Mouse (Mus musculus): Measurements from ENCODE around the gene Aldh1a3. TPM values are rescaled to one million over a fixed set of nuclear protein-coding genes. Genes with fewer than 3 reads are reported as not detected.
A peak's percentile ranks its signal among the peaks of the same experiment; 100 is the strongest.

The Aldh1a3 gene
- polyA plus RNA-seq, 1 experiment from 2014 or later = 1.7 TPM

GRCm38 (mm10) chr7:66358461-66358860 lies 68.9 kb downstream of the Aldh1a3 start:
- Histone ChIP-seq H3K4me3 (ENCODE audit: low read depth, low read length) (no peak overlapping the region), H3K9ac (replicated peaks; ENCODE audit: low read depth) (no peak overlapping the region), H3K36me3 (ENCODE audit: insufficient read depth, low read length) (no peaks in the 10 kb centered on the region), H3K27ac (ENCODE audit: low read length) (no peak overlapping the region), H3K9me3 (ENCODE audit: low read length) (no peaks in the 10 kb centered on the region), H3K27me3 (replicated peaks; ENCODE audit: insufficient read depth, low read length) (no peaks in the 10 kb centered on the region), H3K4me2 (replicated peaks; ENCODE audit: low read depth, low read length) (no peak overlapping the region), H3K4me1 (ENCODE audit: insufficient read depth, low read depth, low read length) (no peaks in the 10 kb centered on the region)
- DNase-seq (ENCODE audit: low spot score) = no peak
- no peak for TF ChIP-seq CTCF (IDR thresholded peaks at IDR 0.05)
- TF ChIP-seq EP300 (IDR thresholded peaks at IDR 0.05) = no peak
- no peak for ATAC-seq
- 72% methylated on average over 3 of the region's 3 CpGs for WGBS

- TF ChIP-seq EP300 (IDR thresholded peaks at IDR 0.05) (no peak), CTCF (IDR thresholded peaks at IDR 0.05) (no peak)
- no peak overlapping the region for H3K27ac ChIP-seq (ENCODE audit: low read length)
- H3K9me3 ChIP-seq (ENCODE audit: low read length) = no peaks in the 10 kb centered on the region
- no peak for DNase-seq (ENCODE audit: low spot score)
- no peak overlapping the region for H3K4me3 ChIP-seq (ENCODE audit: low read depth, low read length)
- H3K4me1 ChIP-seq (ENCODE audit: insufficient read depth, low read depth, low read length) = no peaks in the 10 kb centered on the region
- WGBS = 70% methylated on average over 8 of the region's 8 CpGs
- H3K9ac ChIP-seq (replicated peaks; ENCODE audit: low read depth) = no peak overlapping the region
- ATAC-seq = no peak
- no peak overlapping the region for H3K4me2 ChIP-seq (replicated peaks; ENCODE audit: low read depth, low read length)
- no peaks in the 10 kb centered on the region for H3K36me3 ChIP-seq (ENCODE audit: insufficient read depth, low read length)
- no peaks in the 10 kb centered on the region for H3K27me3 ChIP-seq (replicated peaks; ENCODE audit: insufficient read depth, low read length)
Measured at GRCm38 (mm10) chr7:66355791-66356522, 71.4 kb downstream of the Aldh1a3 start.

- Histone ChIP-seq H3K9ac (replicated peaks; ENCODE audit: low read depth) (no peak overlapping the region), H3K36me3 (ENCODE audit: insufficient read depth, low read length) (no peaks in the 10 kb centered on the region), H3K4me2 (replicated peaks; ENCODE audit: low read depth, low read length) (no peak overlapping the region), H3K4me3 (ENCODE audit: low read depth, low read length) (no peak overlapping the region), H3K27me3 (replicated peaks; ENCODE audit: insufficient read depth, low read length) (no peaks in the 10 kb centered on the region), H3K27ac (ENCODE audit: low read length) (no peak overlapping the region), H3K4me1 (ENCODE audit: insufficient read depth, low read depth, low read length) (no peaks in the 10 kb centered on the region), H3K9me3 (ENCODE audit: low read length) (no peaks in the 10 kb centered on the region)
- WGBS = 58% methylated on average over 3 of the region's 3 CpGs
- TF ChIP-seq CTCF (IDR thresholded peaks at IDR 0.05) (no peak), EP300 (IDR thresholded peaks at IDR 0.05) (no peak)
- no peak for ATAC-seq
- DNase-seq (ENCODE audit: low spot score) = no peak
Measured at GRCm38 (mm10) chr7:66354911-66355310, 72.4 kb downstream of the Aldh1a3 start.

- H3K36me3 ChIP-seq (ENCODE audit: insufficient read depth, low read length) = no peaks in the 10 kb centered on the region
- 67% methylated on average over 4 of the region's 4 CpGs for WGBS
- H3K4me3 ChIP-seq (ENCODE audit: low read depth, low read length) = no peak overlapping the region
- H3K4me1 ChIP-seq (ENCODE audit: insufficient read depth, low read depth, low read length) = no peaks in the 10 kb centered on the region
- no peaks in the 10 kb centered on the region for H3K9me3 ChIP-seq (ENCODE audit: low read length)
- no peak overlapping the region for H3K27ac ChIP-seq (ENCODE audit: low read length)
- no peak overlapping the region for H3K4me2 ChIP-seq (replicated peaks; ENCODE audit: low read depth, low read length)
- no peak for TF ChIP-seq EP300 (IDR thresholded peaks at IDR 0.05)
- no peak for DNase-seq (ENCODE audit: low spot score)
- ATAC-seq = no peak
- no peaks in the 10 kb centered on the region for H3K27me3 ChIP-seq (replicated peaks; ENCODE audit: insufficient read depth, low read length)
- H3K9ac ChIP-seq (replicated peaks; ENCODE audit: low read depth) = no peak overlapping the region
Measured at GRCm38 (mm10) chr7:66351074-66351473, 76.2 kb downstream of the Aldh1a3 start.

- Histone ChIP-seq H3K27ac (ENCODE audit: low read length) (no peak overlapping the region), H3K9ac (replicated peaks; ENCODE audit: low read depth) (no peak overlapping the region), H3K4me3 (ENCODE audit: low read depth, low read length) (no peak overlapping the region), H3K27me3 (replicated peaks; ENCODE audit: insufficient read depth, low read length) (no peaks in the 10 kb centered on the region), H3K4me1 (ENCODE audit: insufficient read depth, low read depth, low read length) (no peaks in the 10 kb centered on the region), H3K4me2 (replicated peaks; ENCODE audit: low read depth, low read length) (no peak overlapping the region), H3K36me3 (ENCODE audit: insufficient read depth, low read length) (no peaks in the 10 kb centered on the region), H3K9me3 (ENCODE audit: low read length) (no peaks in the 10 kb centered on the region)
- DNase-seq (ENCODE audit: low spot score) (no peak), ATAC-seq (peak; percentile 47; the same call in 1 of the 2 replicates)
- TF ChIP-seq EP300 (IDR thresholded peaks at IDR 0.05) = no peak
- no peak for TF ChIP-seq CTCF (IDR thresholded peaks at IDR 0.05)
- WGBS = 47% methylated on average over 11 of the region's 11 CpGs
Measured at GRCm38 (mm10) chr7:66349670-66350069, 77.6 kb downstream of the Aldh1a3 start.

GRCm38 (mm10) chr7:66348588-66348987 lies 78.7 kb downstream of the Aldh1a3 start:
- Histone ChIP-seq H3K4me3 (ENCODE audit: low read depth, low read length) (no peak overlapping the region), H3K4me1 (ENCODE audit: insufficient read depth, low read depth, low read length) (no peaks in the 10 kb centered on the region), H3K4me2 (replicated peaks; ENCODE audit: low read depth, low read length) (no peak overlapping the region), H3K27me3 (replicated peaks; ENCODE audit: insufficient read depth, low read length) (no peaks in the 10 kb centered on the region), H3K27ac (ENCODE audit: low read length) (no peak overlapping the region), H3K9me3 (ENCODE audit: low read length) (no peaks in the 10 kb centered on the region), H3K36me3 (ENCODE audit: insufficient read depth, low read length) (no peaks in the 10 kb centered on the region), H3K9ac (replicated peaks; ENCODE audit: low read depth) (no peak overlapping the region)
- 78% methylated on average over 10 of the region's 10 CpGs for WGBS
- DNase-seq (ENCODE audit: low spot score) = no peak
- TF ChIP-seq EP300 (IDR thresholded peaks at IDR 0.05) (no peak), CTCF (IDR thresholded peaks at IDR 0.05) (no peak)
- no peak for ATAC-seq

Measured in lung, postnatal 0 days (tissue).